Mouse (Mus musculus) kidney, postnatal 25 days (tissue): ENCODE data around the gene Cox6a1.
"Not testable (repeated sequence)": the region's sequence is repeated elsewhere in the genome, so short reads cannot be mapped to it uniquely, and the experiment has no call there.

Source experiments
- DNase-seq, 2 experiments: peaks; one replicate each; pipeline ENCODE4 v3.0.0; 2021; ENCODE audit warnings: mixed read lengths in 2 of 2

Cox6a1 gene

GRCm38 (mm10) chr5:115348546-115349224 is at the start of gene Cox6a1:
Gene Cox6a1 (minus strand): TSS chr5:115348981.
- DNase-seq = peak; percentile 99

- no peak for DNase-seq
Observed at GRCm38 (mm10) chr5:115397839-115398780, 49.3 kb upstream of the Cox6a1 start.

GRCm38 (mm10) chr5:115396654-115397053 is 47.9 kb upstream of the Cox6a1 start:
- no peak for DNase-seq

DNA sequence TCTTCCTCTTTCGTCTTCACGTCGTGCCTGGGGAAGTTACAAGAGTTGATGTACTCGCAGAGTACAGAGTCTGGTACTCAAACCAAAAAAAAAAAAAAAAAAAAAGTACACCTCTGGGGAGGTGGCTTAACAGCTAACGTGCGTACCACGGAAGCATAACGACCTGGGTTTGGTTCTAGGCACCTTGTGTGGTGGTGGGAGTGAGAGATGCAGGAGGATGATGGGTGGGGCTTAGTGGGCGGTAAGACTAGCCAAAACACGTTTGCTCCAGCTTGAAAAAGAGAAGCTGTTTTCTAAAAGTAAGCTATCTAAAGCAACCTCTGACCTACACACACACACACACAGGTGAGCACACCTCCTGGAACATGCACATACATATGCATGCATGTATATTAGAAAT is 46.1 kb upstream of the Cox6a1 start:
- DNase-seq = no peak

DNA sequence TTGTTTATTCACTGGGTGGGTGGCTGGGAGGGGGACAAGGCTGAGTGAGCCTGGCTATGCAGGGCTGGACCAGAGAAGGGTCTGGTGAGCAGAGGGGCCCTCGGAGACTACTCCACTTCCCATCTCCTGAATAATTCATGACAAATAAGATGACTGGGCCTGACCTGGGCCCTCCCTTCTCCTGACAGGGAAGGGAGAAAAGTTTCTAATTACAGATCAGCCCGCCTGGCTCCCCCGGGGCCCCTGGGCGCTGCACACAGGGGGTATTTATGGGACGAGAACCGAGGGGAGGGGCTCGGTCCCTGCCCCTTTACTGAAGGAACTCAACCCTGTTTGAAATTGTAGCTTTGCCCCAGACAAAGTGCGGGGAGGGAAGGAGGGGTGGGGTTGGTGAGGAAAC is 45.4 kb upstream of the Cox6a1 start:
- DNase-seq = peak in 1 of 2 experiments; percentile 21

GRCm38 (mm10) chr5:115392969-115393368 is 44.2 kb upstream of the Cox6a1 start:
- DNase-seq = peak in 1 of 2 experiments; percentile 2

- DNase-seq = no peak
Observed at GRCm38 (mm10) chr5:115391935-115392334, 43.2 kb upstream of the Cox6a1 start.

GRCm38 (mm10) chr5:115378882-115379281 is 30.1 kb upstream of the Cox6a1 start:
- not testable (repeated sequence) for DNase-seq

DNA sequence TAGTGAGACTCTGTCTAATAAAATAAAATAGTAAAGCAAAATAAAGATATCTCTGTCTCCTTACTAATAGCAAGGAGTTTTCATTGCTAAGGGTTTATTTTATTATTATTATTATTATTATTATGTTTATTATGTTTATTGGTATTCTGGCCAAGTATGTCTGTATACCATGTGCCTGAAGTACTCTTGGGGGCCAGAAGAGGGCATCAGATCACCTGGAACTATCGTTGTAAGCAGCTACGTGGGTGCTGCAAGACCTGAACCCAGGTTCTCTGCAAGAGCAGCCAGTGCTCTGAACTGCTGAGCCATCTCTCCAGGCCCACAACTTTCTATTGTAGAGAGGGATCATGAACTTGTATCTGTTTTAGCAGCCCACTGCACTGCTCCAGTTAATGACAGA is 26.7 kb upstream of the Cox6a1 start:
- peak in 1 of 2 experiments; percentile 3 for DNase-seq

GRCm38 (mm10) chr5:115374204-115374820 is 25.5 kb upstream of the Cox6a1 start:
- DNase-seq = no peak

DNA sequence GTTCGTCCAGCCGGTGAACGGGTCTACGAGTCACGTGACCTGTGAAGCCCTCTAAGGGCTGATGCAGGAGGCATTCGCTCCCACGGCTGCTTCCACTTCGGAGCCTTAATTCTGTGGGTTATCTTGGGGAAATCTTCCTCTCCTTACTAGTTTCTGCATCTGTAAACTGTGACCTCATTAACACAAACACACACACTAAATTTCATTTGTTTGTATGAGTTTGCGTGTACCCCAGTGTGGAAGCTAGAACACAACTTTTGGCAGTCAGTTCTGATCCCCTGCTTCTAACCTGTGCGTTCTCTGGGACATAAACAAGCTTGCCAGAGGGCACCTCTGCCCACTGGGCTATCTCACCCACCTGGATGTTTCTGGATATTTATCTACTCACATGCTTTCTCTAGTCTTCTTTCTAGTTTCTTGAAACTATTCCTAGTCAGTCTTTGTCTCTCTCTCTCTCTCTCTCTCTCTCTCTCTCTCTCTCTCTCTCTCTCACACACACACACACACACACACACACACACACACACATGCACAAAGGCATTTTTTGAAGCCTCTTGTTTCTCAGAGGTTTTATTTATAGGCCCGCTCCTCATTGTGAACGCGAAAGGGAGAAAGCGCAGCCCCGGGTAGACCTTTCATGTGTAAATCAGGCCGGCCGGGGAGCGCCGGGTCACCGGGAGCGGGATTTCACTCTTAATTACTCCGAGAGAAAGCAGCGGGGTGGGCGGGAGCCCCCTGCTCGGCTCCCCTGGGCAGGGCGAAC is 24.8 kb upstream of the Cox6a1 start:
- peak in 1 of 2 experiments; percentile 32 for DNase-seq

DNA sequence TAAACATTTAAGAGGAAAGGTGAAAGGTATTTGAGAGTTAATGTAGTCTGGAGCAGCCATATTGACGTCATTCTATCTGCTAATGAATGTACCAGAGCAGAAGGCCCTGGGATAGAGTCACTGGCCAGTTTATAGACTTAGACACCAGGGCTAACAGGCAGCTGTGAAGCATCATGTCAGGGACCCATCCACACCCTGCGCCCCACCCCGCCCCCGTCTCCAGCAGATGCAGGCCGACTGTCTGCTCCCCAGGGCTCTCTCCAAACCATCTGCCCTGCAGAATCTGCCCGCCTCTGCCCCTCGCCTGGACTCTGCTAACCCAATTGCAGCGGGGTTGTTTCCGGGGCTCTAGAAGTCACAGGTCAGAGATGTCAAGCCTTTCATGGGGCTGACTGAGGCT is 23.0 kb upstream of the Cox6a1 start:
- DNase-seq = peak; percentile 11 to 46

DNA sequence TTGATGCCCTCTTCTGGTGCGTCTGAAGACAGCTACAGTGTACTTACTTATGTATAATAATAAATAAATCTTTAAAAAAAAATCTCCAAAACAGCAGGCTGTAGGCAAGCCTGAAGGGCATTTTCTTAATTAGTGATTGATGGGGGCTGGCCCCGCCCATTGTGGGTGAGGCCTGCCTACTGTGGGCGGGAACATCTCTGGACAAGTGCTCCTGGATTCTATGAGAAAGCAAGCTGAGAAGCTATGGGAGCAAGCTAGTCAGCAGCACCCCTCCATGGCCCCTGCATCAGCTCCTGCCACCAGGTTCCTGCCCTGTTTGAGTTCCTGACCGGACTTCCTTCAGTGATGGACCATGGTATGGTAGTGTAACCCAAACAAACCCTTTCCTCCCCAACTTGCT is 16.0 kb upstream of the Cox6a1 start:
- peak in 1 of 2 experiments; percentile 14 for DNase-seq

DNA sequence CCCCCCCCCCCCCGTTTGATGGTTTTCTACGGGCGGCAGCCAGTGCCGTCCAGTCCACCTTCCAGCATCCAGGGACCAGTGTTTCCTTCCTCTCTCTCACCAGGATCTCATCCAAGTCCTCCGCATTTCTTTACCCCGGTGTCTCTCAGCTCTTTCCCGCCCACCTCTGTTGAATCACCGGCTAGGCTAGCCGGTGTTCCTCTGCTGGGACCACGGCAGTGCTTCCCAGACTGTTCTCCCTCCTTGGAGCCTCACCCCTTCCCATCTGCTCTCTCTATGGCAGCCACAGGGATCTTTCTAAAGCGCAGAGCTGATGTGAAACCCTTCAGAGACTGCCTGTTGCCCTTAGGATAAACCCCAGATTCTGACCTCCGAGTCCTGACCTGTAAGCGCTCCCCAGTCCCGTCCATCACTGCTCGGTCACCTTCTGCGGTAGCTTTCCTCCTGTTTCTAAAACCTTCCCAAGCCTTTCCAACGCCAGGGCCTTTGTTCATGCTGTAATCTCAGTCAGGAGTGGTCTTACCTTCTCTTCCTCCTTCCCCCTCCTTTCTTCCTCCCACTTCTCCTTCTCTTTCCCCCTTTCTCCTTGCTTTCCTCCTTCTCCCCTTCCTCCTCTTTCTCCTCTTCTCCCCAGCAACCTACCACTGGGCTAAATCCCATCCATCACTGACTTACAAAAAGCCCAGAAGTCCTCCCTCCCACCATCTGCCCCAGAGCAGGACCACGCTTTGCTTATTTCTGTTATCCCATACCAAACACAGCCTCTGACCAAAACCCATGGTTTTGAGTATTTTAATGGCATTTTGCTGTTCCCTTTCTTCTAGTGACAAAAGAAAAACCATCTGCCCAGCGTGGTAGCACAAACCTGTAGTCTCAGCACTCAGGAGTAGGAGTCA is 14.3 kb upstream of the Cox6a1 start:
- DNase-seq = no peak

DNA sequence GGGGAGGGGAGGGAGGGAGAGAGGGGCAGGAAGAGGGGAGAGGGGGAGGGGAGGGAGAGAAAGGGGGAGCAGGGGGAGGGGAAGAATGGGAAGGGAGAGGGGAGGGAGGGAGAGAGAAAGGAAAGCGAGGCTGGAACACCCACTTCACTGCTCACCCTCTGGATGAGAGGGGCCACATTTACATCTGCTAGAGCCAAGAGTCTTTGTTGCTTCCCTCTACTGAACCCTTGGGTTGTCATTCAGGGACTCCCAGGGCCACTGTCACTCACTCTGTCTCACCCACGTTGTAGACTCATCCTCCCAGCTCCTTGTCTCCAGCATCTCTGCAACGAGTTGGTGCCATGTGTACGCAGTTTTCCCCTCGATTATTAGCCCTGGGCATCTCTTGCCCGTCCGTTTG is 13.4 kb upstream of the Cox6a1 start:
- DNase-seq = no peak

DNA sequence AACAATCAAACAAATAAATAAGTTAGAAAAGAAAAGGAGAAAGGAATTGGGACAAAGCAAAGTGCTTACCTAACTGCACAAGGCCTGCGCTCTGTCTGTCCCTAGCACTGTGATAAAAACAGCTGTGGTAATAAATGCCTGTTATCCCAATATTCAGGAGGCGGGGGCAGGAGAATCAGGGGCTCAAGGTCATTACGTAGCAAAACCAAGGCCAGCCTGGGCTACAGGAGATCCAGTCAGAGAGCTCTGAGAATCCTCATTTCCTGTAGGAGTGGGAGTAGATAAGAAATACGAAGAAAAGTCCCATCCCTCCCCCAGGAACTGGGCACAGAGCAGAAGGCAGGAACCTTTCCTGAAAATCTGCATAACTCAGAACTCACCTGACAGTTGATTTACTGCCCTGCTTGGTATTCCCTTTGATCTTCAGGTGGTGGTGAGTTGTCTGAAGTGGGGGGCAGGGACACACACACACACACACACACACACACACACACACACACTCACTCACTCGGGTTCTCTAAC is 11.1 kb upstream of the Cox6a1 start:
- no peak for DNase-seq

- no peak for DNase-seq
Observed at GRCm38 (mm10) chr5:115359438-115359837, 10.7 kb upstream of the Cox6a1 start.

DNA sequence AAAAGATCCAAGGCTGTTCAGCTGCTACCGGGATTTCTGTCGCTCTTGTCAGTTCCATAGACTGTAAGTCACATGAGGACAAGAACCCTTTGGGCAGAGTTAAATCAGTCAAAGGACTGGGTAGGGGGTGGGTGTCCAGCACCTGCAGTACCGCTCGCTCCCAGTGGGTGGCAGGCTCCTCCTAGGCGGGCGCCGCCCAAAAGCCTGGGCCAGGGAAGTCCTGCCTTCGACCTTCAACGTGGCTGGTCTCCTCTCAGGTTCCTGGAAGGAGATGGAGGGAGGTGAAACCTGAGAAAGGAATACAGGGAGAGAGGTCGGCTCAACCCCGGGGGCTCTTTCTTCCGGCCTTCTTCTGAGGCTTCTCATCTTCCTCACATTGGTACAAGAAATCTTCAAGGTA is 10.1 kb upstream of the Cox6a1 start:
- peak; percentile 87 to 91 for DNase-seq

- DNase-seq = no peak
Observed at GRCm38 (mm10) chr5:115355070-115355469, 6.3 kb upstream of the Cox6a1 start.

DNA sequence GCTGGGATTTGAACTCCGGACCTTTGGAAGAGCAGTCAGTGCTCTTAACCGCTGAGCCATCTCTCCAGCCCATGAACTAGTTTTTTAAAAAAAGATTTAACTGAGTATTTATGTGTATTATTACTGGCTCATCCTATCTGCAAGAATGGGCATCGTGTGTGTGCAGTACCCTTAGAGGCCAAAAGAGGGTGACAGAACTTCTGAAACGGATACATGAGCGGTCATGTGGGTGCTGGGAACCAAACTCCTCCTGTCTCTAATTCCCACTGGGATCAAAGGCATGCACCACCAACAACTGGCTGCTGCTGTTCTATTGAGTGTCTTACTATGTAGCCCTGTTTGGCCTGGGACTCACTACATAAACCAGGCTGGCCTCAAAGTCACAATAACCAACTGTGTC is 2.6 kb upstream of the Cox6a1 start:
- no peak for DNase-seq

GRCm38 (mm10) chr5:115349225-115349555 is 409 bp upstream of the Cox6a1 start:
- DNase-seq = no peak
